Mouse (Mus musculus) intestine, embryonic 15.5 days (tissue): Measurements from ENCODE around the gene Flywch2. TPM values are rescaled to one million over a fixed set of nuclear protein-coding genes. Genes with fewer than 3 reads are reported as not detected.

Experiments
- ATAC-seq: fragments of 200-750 bp; cut with Nextera tagmentation; 2 replicates; pipeline ENCODE4 v1.8.0; 2017; ENCODE audit warnings: moderate TSS enrichment, moderate library complexity
- H3K27ac ChIP-seq: fragments of 300-500 bp; sonication (generic); 2 replicates; pipeline ENCODE4 v1.5.1; 2015; ENCODE audit warnings: mild to moderate bottlenecking, inconsistent platforms
- H3K27me3 ChIP-seq: fragments of 300-500 bp; sonication (generic); replicated peaks from 2 replicates; pipeline ENCODE4 v1.6.1; 2015; ENCODE audit warnings: inconsistent platforms
- H3K36me3 ChIP-seq: fragments of 300-500 bp; sonication (generic); 2 replicates; pipeline ENCODE4 v1.6.1; 2015; ENCODE audit warnings: inconsistent platforms
- H3K4me1 ChIP-seq: fragments of 300-500 bp; sonication (generic); replicated peaks from 2 replicates; pipeline ENCODE4 v1.6.1; 2015; ENCODE audit warnings: inconsistent platforms
- H3K4me2 ChIP-seq: fragments of 300-500 bp; sonication (generic); replicated peaks from 2 replicates; pipeline ENCODE4 v1.6.1; 2015; ENCODE audit warnings: mild to moderate bottlenecking, inconsistent platforms
- H3K4me3 ChIP-seq: fragments of 300-500 bp; sonication (generic); replicated peaks from 2 replicates; pipeline ENCODE4 v1.5.1; 2015; ENCODE audit warnings: inconsistent platforms
- H3K9ac ChIP-seq: fragments of 300-500 bp; sonication (generic); 2 replicates; pipeline ENCODE4 v1.6.1; 2015; ENCODE audit warnings: inconsistent platforms
- H3K9me3 ChIP-seq: fragments of 300-500 bp; sonication (generic); 2 replicates; pipeline ENCODE4 v1.6.1; 2016; ENCODE audit warnings: inconsistent platforms
- WGBS: fragments of 180-500 bp; shearing (Covaris S2); methylation state at CpG from one replicate; pipeline ENCODE4 v1.1.7; 2015; 5-methylcytosine and 5-hydroxymethylcytosine counted together
- polyA plus RNA-seq: library from polyadenylated mRNA; unstranded; fragments of >200 nt; fragmentation: Nextera tagmentation; extraction: Ambion mirVana; gene quantifications from 2 replicates; pipeline ENCODE4 v1.2.1, GENCODE M21; 2015

The Flywch2 gene
- polyA plus RNA-seq, 1 experiment from 2014 or later = 14.7 TPM

DNA sequence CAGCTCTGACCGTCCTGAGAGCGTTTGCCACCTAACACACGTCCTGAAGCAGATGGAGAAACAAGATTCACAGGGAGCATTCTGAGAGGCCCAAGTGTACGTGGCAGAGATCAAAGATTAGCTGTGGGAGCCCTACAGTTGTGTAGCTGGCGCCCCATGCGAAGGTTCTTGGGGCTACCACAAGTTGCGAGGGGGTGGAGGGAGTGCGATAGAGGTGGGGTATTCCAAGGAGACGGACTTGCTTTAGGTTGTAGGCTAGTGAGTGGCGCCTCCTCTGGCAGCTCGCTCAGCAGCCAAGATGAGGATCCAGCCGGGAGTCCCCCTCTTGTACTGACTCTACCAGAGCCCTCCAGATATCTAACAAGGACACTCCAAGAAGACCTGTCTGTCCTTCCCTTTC is 39.6 kb downstream of the Flywch2 start:
- no peaks in the 10 kb centered on the region for H3K9me3 ChIP-seq
- ATAC-seq = no peak
- no peaks in the 10 kb centered on the region for H3K36me3 ChIP-seq
- 10% methylated on average over 12 of the region's 12 CpGs for WGBS
- no peak overlapping the region for H3K9ac ChIP-seq
- no peak overlapping the region for H3K4me3 ChIP-seq
- H3K4me1 ChIP-seq = peaks cover 29% of the 10 kb centered on the region
- peaks cover 53% of the 10 kb centered on the region for H3K27me3 ChIP-seq
- H3K4me2 ChIP-seq = peak overlapping the region; percentile 79
- H3K27ac ChIP-seq = no peak overlapping the region

DNA sequence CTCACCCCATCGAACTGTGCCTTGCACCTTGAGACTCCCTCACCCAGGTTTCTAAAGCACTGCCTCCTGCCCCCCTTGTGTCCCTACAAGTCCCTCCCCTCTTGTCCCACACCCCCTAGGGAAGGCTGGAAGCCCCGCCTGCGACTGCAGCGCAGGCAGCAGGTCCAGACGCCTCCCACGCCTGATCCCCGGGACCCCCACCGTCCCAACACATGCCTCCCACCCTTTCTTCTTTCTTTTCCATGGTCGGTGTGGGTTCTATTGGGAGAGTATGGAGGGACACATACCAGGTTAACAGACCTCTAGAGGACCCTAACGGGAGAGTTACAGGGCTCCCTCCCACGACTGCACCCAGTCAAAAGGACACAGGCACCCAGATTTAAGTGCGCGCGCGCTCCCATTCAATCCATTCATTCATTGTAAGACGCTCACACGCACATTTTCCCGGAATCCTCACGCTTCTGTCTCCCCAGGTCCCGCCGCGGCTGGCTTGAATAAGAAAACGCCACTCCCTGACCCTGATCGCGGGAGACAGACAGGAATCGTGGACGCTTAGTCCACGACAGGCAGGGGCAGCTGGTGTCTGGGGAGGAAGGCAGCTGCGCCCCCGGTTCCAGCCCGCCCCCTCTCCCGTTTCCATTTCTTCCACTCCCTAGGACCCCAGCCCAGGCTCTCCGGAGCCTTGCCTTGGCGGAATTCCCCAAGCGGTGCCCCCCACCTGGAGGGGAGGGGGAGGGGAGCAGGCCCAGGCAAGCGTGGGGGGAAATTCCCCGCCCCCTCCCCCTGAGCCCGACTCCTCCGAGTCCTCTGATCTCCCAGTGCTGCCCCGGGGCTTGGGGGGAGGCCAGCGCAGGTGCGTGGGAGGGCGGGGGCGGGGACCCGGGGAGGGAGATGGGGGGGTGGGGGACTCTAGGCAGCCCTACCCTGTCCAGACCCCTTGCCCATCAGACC is 40.3 kb downstream of the Flywch2 start, which contains the start of gene Kremen2:
TSS of gene Kremen2 (minus strand) at position 533 of the 951 bp plus-strand sequence.
- H3K9ac ChIP-seq = peak within 1 kb of the TSS; percentile 34; the same call in 1 of the 2 replicates
- ATAC-seq = no peak
- peak within 1 kb of the TSS; percentile 79 for H3K4me2 ChIP-seq
- H3K36me3 ChIP-seq = no peaks in the 10 kb centered on the region
- WGBS = 1% methylated on average over 40 of the region's 45 CpGs
- no peak within 1 kb of the TSS for H3K27ac ChIP-seq
- peaks cover 33% of the 10 kb centered on the region for H3K4me1 ChIP-seq
- peaks cover 60% of the 10 kb centered on the region for H3K27me3 ChIP-seq
- H3K9me3 ChIP-seq = no peaks in the 10 kb centered on the region
- H3K4me3 ChIP-seq = peak within 1 kb of the TSS; percentile 30

DNA sequence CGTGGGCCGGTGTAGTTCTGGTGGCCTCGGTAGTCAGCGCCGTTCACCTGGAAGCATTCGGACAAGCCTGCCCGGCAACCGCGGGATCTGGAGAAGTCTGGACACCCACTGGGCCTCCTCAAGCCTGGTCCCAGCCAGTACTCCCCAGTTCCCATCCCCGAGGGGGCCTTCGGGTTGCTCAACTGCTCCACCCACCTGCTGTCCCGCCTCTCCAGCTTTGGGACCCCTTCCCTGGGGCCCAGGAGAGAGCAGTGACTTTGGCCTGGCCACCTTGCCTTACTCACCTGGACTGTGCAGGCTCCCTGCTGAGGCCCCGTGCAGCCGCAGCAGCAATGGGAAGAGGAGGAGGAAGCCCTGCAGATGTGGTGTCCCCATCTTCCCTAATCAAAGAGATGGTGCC is 41.2 kb downstream of the Flywch2 start:
- no peak overlapping the region for H3K9ac ChIP-seq
- no peak for ATAC-seq
- no peaks in the 10 kb centered on the region for H3K36me3 ChIP-seq
- 0 out of 2 replicates have a peak overlapping the region, but pooled peaks have one; percentile 30 for H3K4me3 ChIP-seq
- H3K4me2 ChIP-seq = peak overlapping the region; percentile 79
- peaks cover 38% of the 10 kb centered on the region for H3K4me1 ChIP-seq
- H3K27ac ChIP-seq = no peak overlapping the region
- peaks cover 61% of the 10 kb centered on the region for H3K27me3 ChIP-seq
- H3K9me3 ChIP-seq = no peaks in the 10 kb centered on the region
- 4% methylated on average over 14 of the region's 14 CpGs for WGBS

DNA sequence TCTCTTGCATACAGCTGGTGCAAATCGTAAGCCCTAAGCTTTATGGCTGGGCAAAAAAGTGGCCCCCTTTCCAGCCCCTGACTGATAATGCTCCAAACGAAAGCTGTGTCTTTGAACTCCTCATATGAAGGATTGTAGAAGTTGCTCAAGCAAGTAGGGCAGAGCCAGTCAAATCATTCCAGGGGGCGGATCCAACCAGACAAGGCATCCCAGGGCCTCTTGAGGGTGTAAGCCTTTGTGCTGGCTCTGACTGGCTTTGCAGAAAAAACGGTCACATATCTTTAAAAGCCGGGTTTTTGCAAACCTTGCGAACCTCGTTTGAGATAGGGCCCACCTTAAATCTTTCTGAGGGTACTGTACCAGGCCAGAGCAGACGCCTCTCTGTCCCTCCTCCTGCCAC is 41.8 kb downstream of the Flywch2 start:
- 0 out of 2 replicates have a peak overlapping the region, but pooled peaks have one; percentile 79 for H3K4me2 ChIP-seq
- no peaks in the 10 kb centered on the region for H3K36me3 ChIP-seq
- H3K27me3 ChIP-seq = peaks cover 61% of the 10 kb centered on the region
- H3K4me1 ChIP-seq = peaks cover 44% of the 10 kb centered on the region
- H3K9ac ChIP-seq = no peak overlapping the region
- no peak for ATAC-seq
- 32% methylated on average over 8 of the region's 8 CpGs for WGBS
- no peak overlapping the region for H3K27ac ChIP-seq
- no peak overlapping the region for H3K4me3 ChIP-seq
- H3K9me3 ChIP-seq = no peaks in the 10 kb centered on the region

DNA sequence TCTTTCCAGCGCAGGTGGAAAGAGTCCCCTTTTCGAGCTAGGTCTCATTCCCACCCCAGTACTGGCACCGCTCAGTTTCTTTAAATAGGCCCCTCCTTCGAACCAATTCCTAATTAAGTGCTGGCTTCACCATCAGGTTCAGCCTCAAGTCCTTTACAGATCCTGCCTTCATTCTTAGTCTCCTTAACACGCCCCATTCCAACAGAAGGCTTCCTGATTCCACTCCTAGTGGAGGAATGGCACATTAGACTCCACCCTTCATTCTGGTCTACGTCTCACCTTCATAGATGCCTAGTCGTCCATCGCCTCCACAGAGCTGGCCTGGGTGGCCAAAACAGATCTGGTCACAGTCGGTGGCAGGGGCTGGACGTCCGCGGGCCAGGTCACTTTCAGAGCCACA is 42.9 kb downstream of the Flywch2 start:
- WGBS = 63% methylated on average over 12 of the region's 12 CpGs
- Histone ChIP-seq H3K4me1 (peaks cover 50% of the 10 kb centered on the region), H3K4me2 (peak overlapping the region; percentile 48; the same call in 1 of the 2 replicates), H3K27ac (no peak overlapping the region), H3K9me3 (no peaks in the 10 kb centered on the region), H3K36me3 (no peaks in the 10 kb centered on the region), H3K27me3 (peaks cover 61% of the 10 kb centered on the region), H3K4me3 (peak overlapping the region; percentile 22; the same call in 1 of the 2 replicates), H3K9ac (no peak overlapping the region)
- ATAC-seq = no peak

DNA sequence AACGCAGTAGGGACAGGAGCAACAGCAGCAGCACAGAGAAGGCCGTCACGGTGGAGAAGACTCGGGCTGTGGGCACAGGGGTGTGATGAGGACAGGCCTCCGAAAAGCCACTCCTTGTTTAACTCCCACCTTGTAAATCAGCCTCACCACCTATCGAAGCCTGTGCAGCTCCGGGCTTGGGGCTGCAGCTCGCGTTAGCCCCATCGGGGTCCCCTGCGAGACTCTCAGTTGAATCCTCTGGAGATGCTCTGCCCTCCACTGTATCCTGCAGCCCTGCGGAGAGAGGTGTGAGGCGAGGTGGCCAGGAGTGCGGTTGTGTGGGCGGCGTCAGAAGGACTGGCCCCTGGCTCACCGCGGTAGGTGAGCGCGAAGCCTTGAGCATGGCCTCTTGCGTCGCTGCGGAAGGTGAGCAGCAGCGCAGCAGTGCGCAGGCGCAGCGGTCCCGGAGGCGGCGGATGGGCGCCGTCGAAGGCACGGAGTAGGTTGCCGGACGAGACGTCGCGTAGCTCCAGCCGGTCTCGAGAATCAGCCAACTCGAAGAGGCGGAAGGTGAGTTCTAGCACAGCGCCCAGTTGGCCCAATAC is 43.6 kb downstream of the Flywch2 start:
- H3K4me1 ChIP-seq = peaks cover 50% of the 10 kb centered on the region
- H3K27me3 ChIP-seq = peaks cover 61% of the 10 kb centered on the region
- 9% methylated on average over 44 of the region's 44 CpGs for WGBS

DNA sequence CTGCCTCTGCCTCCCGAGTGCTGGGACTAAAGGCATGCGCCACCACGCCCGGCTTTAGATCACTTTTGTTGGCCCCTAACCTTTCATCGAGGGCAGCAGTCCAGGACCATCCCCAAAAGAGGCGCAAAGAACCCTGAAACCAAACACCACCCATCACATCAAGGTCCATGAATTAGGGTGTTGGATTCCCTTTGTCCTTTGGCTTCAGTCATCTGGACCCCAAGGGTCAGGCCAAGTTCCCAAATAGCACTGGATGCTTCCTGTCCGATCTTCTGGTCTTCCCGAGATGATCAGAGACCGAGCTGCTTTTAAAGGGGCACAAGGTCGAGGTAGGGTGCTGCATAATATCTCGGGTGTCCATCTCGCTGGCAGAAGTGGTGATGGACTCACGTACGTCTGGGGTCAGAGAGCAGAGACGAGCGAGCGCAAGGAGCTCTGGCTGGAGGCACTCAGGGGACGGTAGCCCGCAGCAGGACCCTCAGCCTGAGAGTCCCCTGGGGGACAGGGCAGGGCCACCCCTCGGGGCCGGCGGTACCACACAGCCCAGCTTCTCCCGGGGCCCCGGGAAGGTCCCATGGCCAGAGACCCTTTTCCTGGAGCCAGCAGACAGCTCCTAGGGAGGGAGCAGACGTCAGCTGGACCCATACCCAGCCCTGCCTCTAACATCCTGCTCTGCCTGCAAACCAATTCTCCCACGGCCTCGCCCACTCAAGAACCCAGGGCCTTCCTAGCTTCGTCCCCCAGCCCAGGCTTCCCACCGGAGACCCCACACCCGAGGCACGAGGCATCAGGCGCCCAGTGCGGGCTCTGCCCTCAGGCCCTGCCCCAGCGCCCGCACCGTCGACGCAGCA is 44.3 kb downstream of the Flywch2 start:
- no peaks in the 10 kb centered on the region for H3K9me3 ChIP-seq
- peak overlapping the region; percentile 48 for H3K4me2 ChIP-seq
- ATAC-seq = no peak
- no peak overlapping the region for H3K9ac ChIP-seq
- H3K27me3 ChIP-seq = peaks cover 58% of the 10 kb centered on the region
- H3K27ac ChIP-seq = no peak overlapping the region
- peak overlapping the region; percentile 22; the same call in 1 of the 2 replicates for H3K4me3 ChIP-seq
- 48% methylated on average over 38 of the region's 38 CpGs for WGBS
- H3K36me3 ChIP-seq = no peaks in the 10 kb centered on the region
- H3K4me1 ChIP-seq = peaks cover 50% of the 10 kb centered on the region

More for the DNA sequence above, 43.6 kb downstream of the Flywch2 start:
- no peak for ATAC-seq
- Histone ChIP-seq H3K4me3 (peak overlapping the region; percentile 22), H3K4me2 (peak overlapping the region; percentile 48), H3K36me3 (no peaks in the 10 kb centered on the region), H3K9ac (no peak overlapping the region), H3K27ac (no peak overlapping the region), H3K9me3 (no peaks in the 10 kb centered on the region)

DNA sequence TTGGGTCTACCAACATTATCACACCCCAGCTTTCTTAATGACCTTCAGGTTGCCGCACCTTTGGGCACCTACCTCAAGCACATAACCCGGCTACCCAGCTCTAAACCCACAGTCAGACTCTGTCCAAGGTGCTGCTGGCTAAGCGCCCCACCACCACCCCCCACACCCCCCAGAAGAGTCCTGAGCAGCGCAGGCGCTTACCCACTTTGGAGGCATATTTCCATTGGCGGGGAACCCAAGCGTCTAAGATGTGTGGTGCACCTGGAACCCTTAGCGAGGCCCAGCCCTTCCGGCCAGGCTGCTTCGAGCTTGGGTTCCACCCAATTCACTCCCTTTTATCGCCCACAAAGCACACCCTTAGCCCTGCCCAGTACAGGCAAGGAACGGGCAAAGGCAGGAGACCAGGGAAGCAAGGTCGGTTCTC is 45.3 kb downstream of the Flywch2 start, which contains the start of gene Paqr4:
TSS of gene Paqr4 (minus strand) at position 270 of the 424 bp plus-strand sequence.
- Histone ChIP-seq H3K9ac (peak within 1 kb of the TSS; percentile 73), H3K9me3 (no peaks in the 10 kb centered on the region), H3K27me3 (peaks cover 51% of the 10 kb centered on the region), H3K36me3 (no peaks in the 10 kb centered on the region), H3K27ac (peak within 1 kb of the TSS; percentile 68), H3K4me1 (peaks cover 43% of the 10 kb centered on the region), H3K4me3 (peak within 1 kb of the TSS; percentile 71), H3K4me2 (peak within 1 kb of the TSS; percentile 100)
- ATAC-seq = peak; percentile 70
- WGBS = 6% methylated on average over 13 of the region's 13 CpGs

DNA sequence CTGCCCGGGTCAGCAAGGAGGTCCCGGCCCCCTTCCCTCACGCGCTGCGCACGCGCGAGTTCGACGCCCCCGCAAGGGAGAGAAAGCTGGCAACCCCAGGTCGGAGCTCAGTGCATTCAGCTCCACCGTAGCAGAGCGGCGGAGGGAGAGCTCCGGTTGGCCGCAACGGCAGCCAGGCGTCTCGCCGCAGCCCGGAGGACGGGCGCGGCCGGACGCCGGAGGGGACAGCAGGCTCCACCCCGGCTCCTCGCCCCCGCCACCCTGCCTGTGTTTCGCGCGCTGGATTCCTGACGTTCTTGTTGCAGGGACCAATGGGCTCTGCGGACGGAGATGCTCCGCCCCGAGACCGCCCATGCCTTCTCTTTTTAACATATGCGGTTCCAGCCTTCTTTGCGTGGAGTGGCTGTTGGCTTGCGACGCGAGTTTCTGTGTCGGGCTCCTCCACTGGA is 45.7 kb downstream of the Flywch2 start:
- peaks cover 46% of the 10 kb centered on the region for H3K27me3 ChIP-seq
- peak overlapping the region; percentile 100 for H3K4me2 ChIP-seq
- peak; percentile 87 for ATAC-seq
- peaks cover 38% of the 10 kb centered on the region for H3K4me1 ChIP-seq
- peak overlapping the region; percentile 68 for H3K27ac ChIP-seq
- H3K9me3 ChIP-seq = no peaks in the 10 kb centered on the region
- under 1% methylated on average over 46 of the region's 46 CpGs for WGBS
- H3K9ac ChIP-seq = peak overlapping the region; percentile 73
- no peaks in the 10 kb centered on the region for H3K36me3 ChIP-seq
- peak overlapping the region; percentile 71 for H3K4me3 ChIP-seq

DNA sequence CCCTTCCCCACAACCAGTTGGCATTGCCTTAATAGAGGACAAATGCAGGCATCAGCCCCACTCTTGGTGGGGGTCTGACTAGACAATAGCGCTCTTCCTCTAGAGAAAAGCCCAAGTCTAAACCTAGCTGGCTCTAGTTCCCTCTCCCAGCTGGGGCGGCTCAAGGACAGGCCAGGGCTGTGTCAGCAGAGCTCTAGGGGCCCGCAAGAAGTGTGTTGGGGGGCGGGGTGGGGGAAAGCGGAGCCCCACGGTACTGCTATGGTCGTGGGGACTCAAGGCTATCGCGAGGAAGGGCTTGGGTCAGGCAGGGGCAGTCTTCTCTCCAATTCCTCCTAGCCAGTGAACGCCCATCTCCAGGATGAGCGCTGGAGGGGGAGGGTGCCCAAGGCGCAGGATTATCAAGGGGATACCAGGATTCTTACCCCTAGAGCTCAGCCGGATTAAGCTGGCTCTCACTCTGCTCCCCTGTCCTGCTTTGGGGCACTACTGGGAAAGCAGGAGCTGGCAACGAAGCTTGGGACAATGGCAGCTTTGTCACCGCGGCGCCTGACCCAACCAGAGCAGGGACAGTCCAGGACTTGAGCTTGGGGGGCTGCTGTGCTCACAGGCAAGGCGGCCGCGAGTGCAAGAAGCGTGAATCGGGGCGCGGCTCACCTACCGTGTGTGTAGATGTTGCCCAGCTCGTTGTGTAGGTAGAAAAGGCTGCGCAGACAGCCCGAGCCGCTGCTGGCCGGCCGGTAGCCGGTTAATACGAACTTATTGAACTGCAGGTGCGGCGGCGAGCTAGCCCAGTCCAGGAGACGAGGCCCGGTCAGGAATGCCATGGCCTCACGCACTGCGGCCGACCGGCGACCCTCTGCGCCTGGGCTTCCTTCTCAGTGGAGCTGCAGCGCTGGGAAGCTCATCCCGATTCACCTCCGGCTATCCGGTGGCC is 46.4 kb downstream of the Flywch2 start:
- Histone ChIP-seq H3K4me1 (peaks cover 32% of the 10 kb centered on the region), H3K9ac (peak overlapping the region; percentile 73), H3K4me2 (peak overlapping the region; percentile 100), H3K27ac (peak overlapping the region; percentile 68), H3K36me3 (no peaks in the 10 kb centered on the region), H3K27me3 (peaks cover 39% of the 10 kb centered on the region), H3K9me3 (no peaks in the 10 kb centered on the region), H3K4me3 (peak overlapping the region; percentile 71)
- 2% methylated on average over 48 of the region's 48 CpGs for WGBS
- peak; percentile 18 for ATAC-seq

DNA sequence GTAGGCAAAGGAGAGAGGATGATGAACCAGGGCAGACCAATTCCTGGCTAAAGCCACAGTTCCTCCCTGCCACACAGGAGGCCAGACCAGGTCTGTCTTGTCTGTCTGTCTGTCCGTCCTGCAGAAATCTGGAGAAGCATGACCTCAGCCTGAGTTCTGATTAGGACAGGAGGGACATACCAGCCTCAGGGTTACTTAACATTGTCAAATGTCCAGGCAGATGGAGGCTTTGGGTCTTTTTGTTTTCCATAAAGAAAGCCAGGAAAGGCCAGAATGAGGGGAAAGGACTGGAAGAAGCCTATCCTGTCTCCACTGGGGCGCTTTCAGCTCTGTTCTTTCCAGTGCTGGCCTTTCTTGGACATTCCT is 47.1 kb downstream of the Flywch2 start:
- Histone ChIP-seq H3K4me1 (peaks cover 31% of the 10 kb centered on the region), H3K9me3 (no peaks in the 10 kb centered on the region), H3K27ac (no peak overlapping the region), H3K36me3 (no peaks in the 10 kb centered on the region), H3K27me3 (peaks cover 34% of the 10 kb centered on the region), H3K4me3 (peak overlapping the region; percentile 71), H3K4me2 (peak overlapping the region; percentile 100), H3K9ac (peak overlapping the region; percentile 73)
- ATAC-seq = no peak
- 54% methylated on average over 2 of the region's 2 CpGs for WGBS
